Mouse (Mus musculus): ENCODE results near the gene Rassf3.

GRCm38 (mm10) chr10:121394270-121394669 is 81.9 kb downstream of the Rassf3 start:
- TF ChIP-seq POLR2A (IDR thresholded peaks at IDR 0.05; ENCODE audit: low read depth, low read length) (no peak), CTCF (IDR thresholded peaks at IDR 0.05; ENCODE audit: extremely low read depth, insufficient read depth, insufficient read length, insufficient replicate concordance) (no peak)
